Mouse (Mus musculus): ENCODE data around the gene Actr6. TPM values are rescaled to one million over a fixed set of nuclear protein-coding genes. Genes with fewer than 3 reads are reported as not detected.

The Actr6 gene
- polyA plus RNA-seq, 1 experiment from 2014 or later: 28.3 TPM

DNA sequence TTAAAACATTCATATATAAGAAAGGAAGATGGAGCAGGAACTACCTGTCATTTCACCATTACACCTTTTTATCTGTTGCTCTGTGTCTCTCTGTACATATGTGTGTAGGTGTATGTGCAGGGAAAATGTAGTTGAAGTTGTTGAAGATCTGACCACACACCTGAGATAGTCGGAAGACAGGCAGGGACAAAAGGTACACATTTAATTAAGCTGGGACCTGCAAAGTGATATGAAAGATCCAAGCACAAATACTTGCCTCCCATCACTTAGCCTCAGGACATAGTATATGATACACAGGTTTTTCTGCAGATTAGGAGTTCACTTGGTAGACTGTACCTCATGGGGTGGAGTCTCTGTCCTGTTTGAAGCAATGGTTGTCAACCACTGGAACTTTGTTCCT lies 15.8 kb upstream of the Actr6 start:
- 85% methylated on average over 1 of the region's 1 CpGs for WGBS
- no peak for ATAC-seq (ENCODE audit: insufficient read depth, low FRiP score, low read depth)
- 0 out of 2 replicates have a peak, but pooled peaks cover 4% of the 10 kb centered on the region for H3K4me1 ChIP-seq

DNA sequence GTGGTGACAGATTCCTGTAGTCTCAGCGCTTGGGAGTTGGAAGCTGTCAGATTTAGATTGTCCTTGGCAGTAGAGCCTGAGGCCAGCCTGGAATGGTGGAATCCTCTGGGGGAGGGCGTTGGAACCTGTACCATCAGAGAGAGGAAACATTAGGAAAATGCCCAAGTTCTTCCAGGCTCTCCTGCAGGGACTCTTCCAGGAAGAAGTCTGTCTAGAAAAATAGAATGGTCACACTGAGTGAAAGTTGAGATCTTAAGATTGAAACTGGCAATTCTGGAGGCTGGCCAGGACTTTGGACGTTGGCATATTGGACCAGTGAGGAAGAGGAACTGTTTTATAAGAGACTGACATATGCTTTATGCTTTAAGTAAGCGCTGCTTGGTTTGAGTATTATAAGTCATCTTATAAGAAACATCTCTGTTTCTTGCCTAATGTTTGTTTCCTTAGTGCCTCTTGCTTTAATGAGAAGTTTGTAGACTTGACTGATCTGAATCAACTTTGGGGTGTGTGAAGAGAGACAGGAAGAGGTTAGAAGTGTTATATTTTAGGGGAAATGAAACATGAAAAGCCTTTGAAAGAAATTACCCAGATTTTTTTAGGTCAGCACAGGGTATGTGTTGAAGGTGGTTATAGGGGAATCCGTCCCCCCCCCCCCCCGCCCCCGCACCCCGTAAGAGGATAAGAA lies 15.3 kb upstream of the Actr6 start:
- no peak overlapping the region for H3K9ac ChIP-seq
- H3K27me3 ChIP-seq (replicated peaks): no peaks in the 10 kb centered on the region
- no peak overlapping the region for H3K27ac ChIP-seq
- WGBS: 85% methylated on average over 8 of the region's 8 CpGs
- no peak for ATAC-seq (ENCODE audit: insufficient read depth, low FRiP score, low read depth)
- H3K36me3 ChIP-seq: no peaks in the 10 kb centered on the region
- H3K4me2 ChIP-seq: no peak overlapping the region
- no peak overlapping the region for H3K4me3 ChIP-seq (replicated peaks)
- 0 out of 2 replicates have a peak, but pooled peaks cover 4% of the 10 kb centered on the region for H3K4me1 ChIP-seq
- H3K9me3 ChIP-seq: no peaks in the 10 kb centered on the region

More for the DNA sequence above, 15.8 kb upstream of the Actr6 start:
- Histone ChIP-seq H3K4me2 (no peak overlapping the region), H3K4me3 (replicated peaks) (no peak overlapping the region), H3K27ac (no peak overlapping the region), H3K9ac (no peak overlapping the region), H3K36me3 (no peaks in the 10 kb centered on the region), H3K9me3 (no peaks in the 10 kb centered on the region), H3K27me3 (replicated peaks) (no peaks in the 10 kb centered on the region)

DNA sequence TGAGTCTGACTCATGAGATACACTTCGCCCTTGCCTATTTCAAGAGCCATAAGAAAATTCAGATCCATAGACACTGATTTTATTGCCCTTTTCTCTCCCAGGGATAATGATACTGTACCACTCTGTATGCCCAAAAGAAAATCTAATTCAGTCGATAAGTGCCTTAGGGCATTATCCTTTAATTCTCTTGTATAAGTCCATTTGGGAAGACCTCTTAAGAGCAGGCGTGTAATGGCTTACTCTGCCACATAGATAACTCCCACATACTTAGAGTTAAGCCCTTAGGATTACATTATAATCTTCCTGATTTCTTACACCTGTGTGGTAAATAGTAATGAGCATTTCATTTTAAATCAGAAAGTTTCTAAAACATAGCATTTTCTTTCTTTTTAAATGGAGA lies 14.5 kb upstream of the Actr6 start:
- H3K27ac ChIP-seq: no peak overlapping the region
- no peak for ATAC-seq (ENCODE audit: insufficient read depth, low FRiP score, low read depth)
- no peaks in the 10 kb centered on the region for H3K27me3 ChIP-seq (replicated peaks)
- H3K4me3 ChIP-seq (replicated peaks): no peak overlapping the region
- 0 out of 2 replicates have a peak, but pooled peaks cover 4% of the 10 kb centered on the region for H3K4me1 ChIP-seq
- no peak overlapping the region for H3K4me2 ChIP-seq
- no peak overlapping the region for H3K9ac ChIP-seq
- WGBS: 70% methylated on average over 3 of the region's 3 CpGs
- H3K9me3 ChIP-seq: no peaks in the 10 kb centered on the region
- H3K36me3 ChIP-seq: no peaks in the 10 kb centered on the region

DNA sequence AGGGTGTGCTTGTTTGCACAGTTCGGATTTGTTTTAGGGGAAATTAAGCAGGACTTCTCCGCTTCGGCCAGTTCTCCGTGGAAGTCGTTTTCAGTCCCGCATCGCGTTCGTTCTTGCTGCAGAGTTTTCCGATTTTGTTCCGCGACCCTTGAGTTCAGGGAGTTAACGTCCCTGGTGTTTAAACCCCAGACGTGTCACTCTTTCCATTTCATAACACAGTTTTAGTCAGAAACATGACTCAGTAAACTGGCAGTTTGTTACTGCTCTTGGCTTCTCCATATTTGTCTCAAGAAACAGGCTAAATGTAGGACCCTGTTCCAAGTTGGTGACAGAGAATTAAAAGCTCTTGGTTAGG lies 13.5 kb upstream of the Actr6 start:
- Histone ChIP-seq H3K4me1 (0 out of 2 replicates have a peak, but pooled peaks cover 4% of the 10 kb centered on the region), H3K9me3 (no peaks in the 10 kb centered on the region), H3K27ac (peak overlapping the region; percentile 85), H3K4me2 (peak overlapping the region; percentile 66), H3K27me3 (replicated peaks) (no peaks in the 10 kb centered on the region), H3K9ac (peak overlapping the region; percentile 67), H3K36me3 (no peaks in the 10 kb centered on the region), H3K4me3 (replicated peaks) (peak overlapping the region; percentile 64)
- under 1% methylated on average over 14 of the region's 14 CpGs for WGBS
- ATAC-seq (ENCODE audit: insufficient read depth, low FRiP score, low read depth): no peak

DNA sequence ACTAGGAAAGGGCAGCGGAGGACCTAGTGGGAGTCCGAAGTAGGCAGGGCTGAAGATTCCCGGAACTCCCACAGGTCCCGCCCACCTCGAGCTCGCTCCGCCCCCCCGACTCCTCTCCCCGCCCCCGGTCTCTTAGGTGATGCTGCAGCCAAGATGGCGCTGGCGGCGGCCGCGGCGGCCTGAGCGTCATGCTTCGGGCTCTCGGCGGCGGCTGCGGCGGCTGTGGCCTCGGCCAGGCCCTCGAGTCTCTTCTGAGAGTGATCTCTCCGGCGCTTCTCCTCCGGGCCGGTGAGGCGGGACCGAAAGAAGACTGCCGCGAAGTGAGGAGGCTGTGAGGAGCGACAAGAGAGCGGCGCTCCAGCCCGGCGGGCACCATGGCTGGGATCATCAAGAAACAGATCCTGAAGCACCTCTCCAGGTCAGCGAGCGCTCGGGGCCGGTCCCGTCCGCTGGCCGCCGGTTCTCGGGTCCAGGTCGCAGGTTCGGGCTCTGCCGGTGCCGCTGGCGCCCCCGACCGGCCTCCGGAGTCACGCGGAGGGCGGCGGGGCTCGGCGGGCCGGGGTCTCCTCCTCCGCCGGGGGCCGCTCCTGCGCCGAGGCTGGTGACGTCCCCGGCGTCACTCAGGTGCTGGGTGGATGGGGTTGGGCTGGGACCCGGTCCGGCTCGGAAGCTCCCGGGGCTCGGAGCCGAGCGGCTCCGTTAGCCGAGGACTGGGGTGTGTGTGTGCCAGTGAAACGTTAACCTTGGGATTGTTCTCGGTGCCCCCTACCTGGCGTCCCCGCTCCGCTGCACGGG lies 13.0 kb upstream of the Actr6 start, which contains the start of gene Uhrf1bp1l:
TSS of gene Uhrf1bp1l (plus strand) at position 121 of the 795 bp plus-strand sequence.
- H3K27ac ChIP-seq: peak within 1 kb of the TSS; percentile 85
- H3K4me3 ChIP-seq (replicated peaks): peak within 1 kb of the TSS; percentile 64
- peak within 1 kb of the TSS; percentile 66 for H3K4me2 ChIP-seq
- peak; percentile 94 for ATAC-seq (ENCODE audit: insufficient read depth, low FRiP score, low read depth)
- no peaks in the 10 kb centered on the region for H3K27me3 ChIP-seq (replicated peaks)
- H3K9me3 ChIP-seq: no peaks in the 10 kb centered on the region
- under 1% methylated on average over 82 of the region's 85 CpGs for WGBS
- H3K9ac ChIP-seq: peak within 1 kb of the TSS; percentile 67
- H3K36me3 ChIP-seq: no peaks in the 10 kb centered on the region
- H3K4me1 ChIP-seq: 0 out of 2 replicates have a peak, but pooled peaks cover 4% of the 10 kb centered on the region

DNA sequence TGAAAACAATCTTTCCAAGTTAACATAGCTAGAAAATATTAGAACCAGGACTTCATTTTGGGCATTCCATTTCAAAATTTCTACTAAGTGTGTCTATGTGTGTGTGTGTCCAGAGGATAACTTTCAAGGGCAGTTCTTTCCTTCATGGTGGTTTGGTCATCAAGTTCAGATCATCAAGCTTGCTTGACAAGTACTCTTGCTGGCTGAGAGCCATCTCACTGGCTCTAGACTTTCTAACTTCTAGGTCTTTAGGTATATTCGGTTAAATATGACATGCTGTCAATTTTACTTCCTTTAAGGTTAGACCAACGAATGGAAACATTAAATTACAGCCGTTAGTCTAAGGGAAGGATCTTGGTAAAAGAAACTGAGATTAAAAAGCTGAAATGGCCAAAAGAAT lies 12.2 kb upstream of the Actr6 start:
- Histone ChIP-seq H3K36me3 (no peaks in the 10 kb centered on the region), H3K9ac (no peak overlapping the region)
- ATAC-seq (ENCODE audit: insufficient read depth, low FRiP score, low read depth): no peak

DNA sequence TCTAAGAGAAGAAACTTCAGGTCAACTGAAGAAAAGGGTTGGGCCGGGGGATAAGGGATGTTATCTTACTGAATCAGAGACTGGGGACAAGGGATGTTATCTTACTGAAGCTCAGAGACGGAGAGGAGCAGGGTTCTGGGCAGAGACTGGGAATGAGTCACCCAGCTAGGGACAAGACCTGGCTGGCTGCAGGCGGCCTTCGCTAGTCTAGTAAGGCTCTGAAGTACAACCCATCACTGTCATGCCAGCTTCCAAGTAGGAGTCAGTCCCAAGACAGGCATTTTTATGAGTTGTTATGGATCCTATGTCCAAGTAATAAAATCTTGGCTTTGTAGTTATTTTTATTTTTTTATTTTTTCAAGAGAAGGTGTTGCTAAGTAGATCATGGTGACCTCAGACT lies 11.2 kb upstream of the Actr6 start:
- Histone ChIP-seq H3K9ac (no peak overlapping the region), H3K4me3 (replicated peaks) (no peak overlapping the region), H3K4me1 (0 out of 2 replicates have a peak, but pooled peaks cover 4% of the 10 kb centered on the region), H3K27ac (no peak overlapping the region), H3K36me3 (no peaks in the 10 kb centered on the region), H3K9me3 (no peaks in the 10 kb centered on the region), H3K27me3 (replicated peaks) (no peaks in the 10 kb centered on the region), H3K4me2 (no peak overlapping the region)
- ATAC-seq (ENCODE audit: insufficient read depth, low FRiP score, low read depth): no peak
- 69% methylated on average over 4 of the region's 4 CpGs for WGBS

More for the DNA sequence above, 12.2 kb upstream of the Actr6 start:
- Histone ChIP-seq H3K4me3 (replicated peaks) (peak overlapping the region; percentile 64), H3K9me3 (no peaks in the 10 kb centered on the region), H3K4me2 (peak overlapping the region; percentile 66), H3K27ac (no peak overlapping the region), H3K4me1 (0 out of 2 replicates have a peak, but pooled peaks cover 4% of the 10 kb centered on the region), H3K27me3 (replicated peaks) (no peaks in the 10 kb centered on the region)
- WGBS: 25% methylated on average over 3 of the region's 3 CpGs

DNA sequence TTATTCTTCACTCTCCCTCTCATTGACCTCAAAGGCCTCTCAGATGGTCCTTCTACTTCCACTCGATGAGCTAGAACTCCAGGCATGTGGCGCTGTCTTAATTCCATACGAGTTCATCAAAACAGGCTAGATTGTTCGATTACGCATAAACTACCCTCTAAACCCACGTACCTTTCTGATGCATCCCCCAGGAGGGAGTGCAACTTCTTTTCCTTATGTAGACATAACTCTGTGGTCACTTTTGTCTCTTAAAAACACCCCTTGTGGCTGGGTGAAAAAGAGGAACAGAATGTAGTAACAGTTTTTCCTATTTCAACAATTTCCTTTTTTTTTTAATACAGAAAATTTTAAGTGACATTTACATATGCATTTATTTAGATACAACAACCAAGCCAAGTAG lies 8.9 kb upstream of the Actr6 start:
- Histone ChIP-seq H3K4me2 (no peak overlapping the region), H3K4me3 (replicated peaks) (no peak overlapping the region), H3K9ac (no peak overlapping the region), H3K27ac (no peak overlapping the region), H3K9me3 (no peaks in the 10 kb centered on the region), H3K36me3 (no peaks in the 10 kb centered on the region), H3K27me3 (replicated peaks) (no peaks in the 10 kb centered on the region), H3K4me1 (no peaks in the 10 kb centered on the region)
- no peak for ATAC-seq (ENCODE audit: insufficient read depth, low FRiP score, low read depth)
- 80% methylated on average over 6 of the region's 6 CpGs for WGBS

DNA sequence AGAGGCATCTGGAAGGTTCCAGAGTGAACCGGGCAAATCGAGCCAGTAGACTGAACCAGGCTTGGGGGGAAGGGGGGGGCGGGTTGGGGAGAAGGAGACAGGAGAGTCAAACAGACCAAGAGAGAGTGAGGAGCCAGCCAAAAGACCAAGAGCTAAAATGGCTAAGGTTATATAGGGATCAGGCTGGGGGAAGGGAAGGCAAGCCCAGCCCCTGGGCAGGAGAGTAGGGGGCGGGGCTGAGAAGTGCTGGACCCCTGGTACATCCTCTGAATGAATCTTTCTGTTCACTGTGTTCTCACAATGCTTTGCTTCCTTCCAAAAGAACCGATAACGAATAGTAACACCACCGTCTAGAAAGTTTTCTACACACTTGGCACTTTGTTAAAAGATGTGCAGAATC lies 7.6 kb upstream of the Actr6 start:
- Histone ChIP-seq H3K4me2 (no peak overlapping the region), H3K9me3 (no peaks in the 10 kb centered on the region), H3K27ac (no peak overlapping the region), H3K9ac (no peak overlapping the region), H3K4me1 (no peaks in the 10 kb centered on the region), H3K27me3 (replicated peaks) (no peaks in the 10 kb centered on the region), H3K4me3 (replicated peaks) (no peak overlapping the region), H3K36me3 (no peaks in the 10 kb centered on the region)
- ATAC-seq (ENCODE audit: insufficient read depth, low FRiP score, low read depth): no peak
- 50% methylated on average over 7 of the region's 7 CpGs for WGBS

DNA sequence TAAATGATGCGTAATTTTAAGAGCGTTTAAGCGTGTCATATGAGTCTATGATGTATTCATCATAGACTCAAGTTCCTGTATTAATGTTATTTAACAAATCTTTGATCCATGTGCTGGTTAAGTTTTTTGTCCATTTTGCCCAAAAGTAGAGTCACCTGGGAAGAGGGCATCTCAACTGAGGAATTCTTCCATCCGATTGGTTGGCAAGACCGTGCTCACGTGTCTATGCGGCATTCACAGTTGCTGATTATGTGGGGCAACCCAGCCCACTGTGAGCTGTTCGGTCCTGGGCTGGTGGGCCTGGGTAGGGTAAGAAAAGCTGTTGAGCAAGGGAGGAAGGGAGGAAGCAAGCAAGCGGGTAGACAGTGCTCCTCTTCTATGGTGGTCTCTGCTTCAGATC lies 6.3 kb upstream of the Actr6 start:
- Histone ChIP-seq H3K9me3 (no peaks in the 10 kb centered on the region), H3K4me3 (replicated peaks) (no peak overlapping the region), H3K4me1 (no peaks in the 10 kb centered on the region), H3K4me2 (no peak overlapping the region), H3K27ac (no peak overlapping the region), H3K9ac (no peak overlapping the region), H3K36me3 (no peaks in the 10 kb centered on the region), H3K27me3 (replicated peaks) (no peaks in the 10 kb centered on the region)
- WGBS: 90% methylated on average over 9 of the region's 9 CpGs
- no peak for ATAC-seq (ENCODE audit: insufficient read depth, low FRiP score, low read depth)

DNA sequence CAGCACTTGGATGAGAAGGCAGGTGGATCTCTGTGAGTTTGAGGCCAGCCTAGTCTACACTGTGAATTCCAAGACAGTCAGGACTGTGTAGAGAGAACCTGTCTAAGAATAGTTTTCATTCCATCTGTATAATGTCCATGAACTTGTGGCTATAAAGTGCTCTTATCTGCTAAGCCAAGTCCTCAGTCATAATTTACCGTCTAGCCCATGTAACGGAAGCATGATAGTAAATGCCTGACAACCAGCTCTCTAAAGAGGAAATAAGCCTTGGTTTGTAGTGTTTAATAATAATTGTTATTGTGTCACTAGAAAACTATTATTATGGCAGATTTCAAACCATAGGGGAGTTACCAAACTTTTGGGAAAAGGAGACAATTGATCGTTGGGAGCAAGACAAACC lies 5.8 kb upstream of the Actr6 start:
- Histone ChIP-seq H3K36me3 (no peaks in the 10 kb centered on the region), H3K9ac (no peak overlapping the region), H3K27me3 (replicated peaks) (no peaks in the 10 kb centered on the region), H3K4me2 (no peak overlapping the region), H3K4me3 (replicated peaks) (no peak overlapping the region), H3K27ac (no peak overlapping the region), H3K4me1 (no peaks in the 10 kb centered on the region), H3K9me3 (no peaks in the 10 kb centered on the region)
- no peak for ATAC-seq (ENCODE audit: insufficient read depth, low FRiP score, low read depth)
- WGBS: 83% methylated on average over 3 of the region's 3 CpGs

DNA sequence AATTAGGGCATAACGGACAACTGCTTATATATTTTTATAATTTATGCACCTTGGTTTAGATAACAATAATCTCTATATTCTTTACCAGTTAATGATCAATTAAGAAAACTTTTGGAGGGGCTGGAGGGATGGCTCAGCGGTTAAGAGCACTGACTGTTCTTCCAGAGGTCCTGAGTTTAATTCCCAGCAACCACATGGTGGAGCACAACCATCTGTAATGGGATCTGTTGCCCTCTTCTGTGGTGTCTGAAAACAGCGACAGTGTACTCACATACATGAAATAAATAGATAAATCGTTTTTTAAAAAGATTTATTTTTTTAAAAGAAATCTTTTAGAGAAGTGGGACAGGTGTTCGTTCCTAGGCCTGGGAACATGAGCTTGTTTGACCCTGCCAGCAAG lies 5.0 kb upstream of the Actr6 start:
- 30% methylated on average over 5 of the region's 5 CpGs for WGBS
- Histone ChIP-seq H3K27me3 (replicated peaks) (no peaks in the 10 kb centered on the region), H3K9me3 (no peaks in the 10 kb centered on the region), H3K36me3 (no peaks in the 10 kb centered on the region), H3K9ac (no peak overlapping the region), H3K4me2 (no peak overlapping the region), H3K4me3 (replicated peaks) (no peak overlapping the region), H3K27ac (no peak overlapping the region), H3K4me1 (no peaks in the 10 kb centered on the region)
- no peak for ATAC-seq (ENCODE audit: insufficient read depth, low FRiP score, low read depth)

All from stomach, embryonic 15.5 days (tissue).